Mouse (Mus musculus) hindbrain, embryonic 13.5 days (tissue): ENCODE data around the gene Hephl1. TPM values are rescaled to one million over a fixed set of nuclear protein-coding genes. Genes with fewer than 3 reads are reported as not detected.
A peak's percentile ranks its signal among the peaks of the same experiment; 100 is the strongest.

ENCODE experiments used
- ATAC-seq: fragments of 200-750 bp; cut with Nextera tagmentation; 2 replicates; pipeline ENCODE4 v1.8.0; 2017; ENCODE audit warnings: moderate TSS enrichment; ENCODE audit not compliant: low FRiP score
- H3K27ac ChIP-seq: fragments of 300-500 bp; sonication (generic); 2 replicates; pipeline ENCODE4 v1.5.1; 2015; ENCODE audit warnings: inconsistent platforms, mild to moderate bottlenecking, moderate library complexity
- H3K27me3 ChIP-seq: fragments of 300-500 bp; sonication (generic); 2 replicates; pipeline ENCODE4 v1.6.1; 2015; ENCODE audit warnings: mild to moderate bottlenecking, inconsistent platforms
- H3K36me3 ChIP-seq: fragments of 300-500 bp; sonication (generic); 2 replicates; pipeline ENCODE4 v1.6.1; 2015; ENCODE audit warnings: mild to moderate bottlenecking, inconsistent platforms
- H3K4me1 ChIP-seq: fragments of 300-500 bp; sonication (generic); replicated peaks from 2 replicates; pipeline ENCODE4 v1.6.1; 2015; ENCODE audit warnings: inconsistent platforms
- H3K4me2 ChIP-seq: fragments of 300-500 bp; sonication (generic); 2 replicates; pipeline ENCODE4 v1.6.1; 2015; ENCODE audit warnings: inconsistent platforms, mild to moderate bottlenecking, moderate library complexity
- H3K4me3 ChIP-seq: fragments of 300-500 bp; sonication (generic); 2 replicates; pipeline ENCODE4 v1.5.1; 2015; ENCODE audit warnings: mild to moderate bottlenecking, inconsistent platforms
- H3K9ac ChIP-seq: fragments of 300-500 bp; sonication (generic); 2 replicates; pipeline ENCODE4 v1.6.1; 2015; ENCODE audit warnings: mild to moderate bottlenecking, inconsistent platforms
- H3K9me3 ChIP-seq: fragments of 300-500 bp; sonication (generic); 2 replicates; pipeline ENCODE4 v1.6.1; 2016; ENCODE audit warnings: inconsistent platforms
- WGBS: fragments of 180-500 bp; shearing (Covaris S2); methylation state at CpG from one replicate; pipeline ENCODE4 v1.1.7; 2015; 5-methylcytosine and 5-hydroxymethylcytosine counted together
- polyA plus RNA-seq: library from polyadenylated mRNA; unstranded; fragments of >200 nt; fragmentation: Nextera tagmentation; extraction: Ambion mirVana; gene quantifications from 2 replicates; pipeline ENCODE4 v1.2.1, GENCODE M21; 2015

Hephl1 gene
- polyA plus RNA-seq, 1 experiment from 2014 or later = not detected

GRCm38 (mm10) chr9:15030771-15031170, 81.1 kb downstream of the Hephl1 start:
- peaks cover 15% of the 10 kb centered on the region; the same call in 1 of the 2 replicates for H3K4me1 ChIP-seq
- H3K27me3 ChIP-seq = no peaks in the 10 kb centered on the region
- ATAC-seq = no peak
- no peak overlapping the region for H3K9ac ChIP-seq
- H3K4me3 ChIP-seq = no peak overlapping the region
- H3K36me3 ChIP-seq = peaks cover 23% of the 10 kb centered on the region
- no peak overlapping the region for H3K4me2 ChIP-seq
- H3K27ac ChIP-seq = no peak overlapping the region
- no peaks in the 10 kb centered on the region for H3K9me3 ChIP-seq
- 79% methylated on average over 8 of the region's 8 CpGs for WGBS

- no peak for ATAC-seq
- Histone ChIP-seq H3K4me2 (no peak overlapping the region), H3K27me3 (no peaks in the 10 kb centered on the region), H3K36me3 (peaks cover 23% of the 10 kb centered on the region), H3K4me1 (peaks cover 9% of the 10 kb centered on the region; the same call in 1 of the 2 replicates), H3K9ac (no peak overlapping the region), H3K9me3 (no peaks in the 10 kb centered on the region), H3K27ac (no peak overlapping the region), H3K4me3 (no peak overlapping the region)
- WGBS = 61% methylated on average over 5 of the region's 5 CpGs
Measured at GRCm38 (mm10) chr9:15029025-15029727, 82.7 kb downstream of the Hephl1 start.

GRCm38 (mm10) chr9:15027725-15028124, 84.2 kb downstream of the Hephl1 start:
- Histone ChIP-seq H3K36me3 (peaks cover 21% of the 10 kb centered on the region), H3K4me3 (no peak overlapping the region), H3K4me2 (no peak overlapping the region), H3K9me3 (no peaks in the 10 kb centered on the region), H3K4me1 (peaks cover 5% of the 10 kb centered on the region; the same call in 1 of the 2 replicates), H3K27ac (no peak overlapping the region), H3K27me3 (no peaks in the 10 kb centered on the region), H3K9ac (no peak overlapping the region)
- 72% methylated on average over 3 of the region's 3 CpGs for WGBS
- no peak for ATAC-seq

- no peak for ATAC-seq
- Histone ChIP-seq H3K4me2 (no peak overlapping the region), H3K9ac (no peak overlapping the region), H3K27me3 (no peaks in the 10 kb centered on the region), H3K4me1 (no peaks in the 10 kb centered on the region), H3K27ac (no peak overlapping the region), H3K9me3 (no peaks in the 10 kb centered on the region), H3K4me3 (no peak overlapping the region), H3K36me3 (peaks cover 46% of the 10 kb centered on the region)
- WGBS = 100% methylated on average over 1 of the region's 1 CpGs
Measured at GRCm38 (mm10) chr9:15023049-15023448, 88.9 kb downstream of the Hephl1 start.

- peaks cover 46% of the 10 kb centered on the region for H3K36me3 ChIP-seq
- H3K27me3 ChIP-seq = no peaks in the 10 kb centered on the region
- H3K9ac ChIP-seq = no peak overlapping the region
- no peak overlapping the region for H3K27ac ChIP-seq
- H3K4me3 ChIP-seq = no peak overlapping the region
- WGBS = 82% methylated on average over 9 of the region's 9 CpGs
- ATAC-seq = no peak
- no peaks in the 10 kb centered on the region for H3K4me1 ChIP-seq
- H3K9me3 ChIP-seq = no peaks in the 10 kb centered on the region
- H3K4me2 ChIP-seq = no peak overlapping the region
Measured at GRCm38 (mm10) chr9:15021156-15021555, 90.8 kb downstream of the Hephl1 start.

- Histone ChIP-seq H3K4me1 (no peaks in the 10 kb centered on the region), H3K27ac (no peak overlapping the region), H3K4me2 (no peak overlapping the region), H3K4me3 (no peak overlapping the region), H3K27me3 (no peaks in the 10 kb centered on the region), H3K36me3 (peaks cover 44% of the 10 kb centered on the region), H3K9ac (no peak overlapping the region), H3K9me3 (no peaks in the 10 kb centered on the region)
- no peak for ATAC-seq
- WGBS = 95% methylated on average over 5 of the region's 5 CpGs
Measured at GRCm38 (mm10) chr9:15020561-15021080, 91.3 kb downstream of the Hephl1 start.

- WGBS = 89% methylated on average over 5 of the region's 5 CpGs
- no peak for ATAC-seq
- H3K27ac ChIP-seq = no peak overlapping the region
Measured at GRCm38 (mm10) chr9:15018756-15019131, 93.2 kb downstream of the Hephl1 start.

GRCm38 (mm10) chr9:15017791-15018755, 93.8 kb downstream of the Hephl1 start:
- Histone ChIP-seq H3K4me3 (no peak overlapping the region), H3K9ac (no peak overlapping the region), H3K27me3 (no peaks in the 10 kb centered on the region), H3K36me3 (peaks cover 44% of the 10 kb centered on the region), H3K27ac (no peak overlapping the region), H3K4me2 (no peak overlapping the region), H3K4me1 (0 out of 2 replicates have a peak, but pooled peaks cover 3% of the 10 kb centered on the region), H3K9me3 (no peaks in the 10 kb centered on the region)
- 93% methylated on average over 18 of the region's 18 CpGs for WGBS
- no peak for ATAC-seq

More at GRCm38 (mm10) chr9:15018756-15019131, 93.2 kb downstream of the Hephl1 start:
- H3K9ac ChIP-seq = no peak overlapping the region
- 0 out of 2 replicates have a peak, but pooled peaks cover 2% of the 10 kb centered on the region for H3K4me1 ChIP-seq
- H3K36me3 ChIP-seq = peaks cover 44% of the 10 kb centered on the region
- H3K4me3 ChIP-seq = no peak overlapping the region
- no peaks in the 10 kb centered on the region for H3K9me3 ChIP-seq
- no peak overlapping the region for H3K4me2 ChIP-seq
- H3K27me3 ChIP-seq = no peaks in the 10 kb centered on the region

- H3K9me3 ChIP-seq = no peaks in the 10 kb centered on the region
- no peak overlapping the region for H3K9ac ChIP-seq
- 56% methylated on average over 7 of the region's 7 CpGs for WGBS
- H3K4me2 ChIP-seq = no peak overlapping the region
- no peak overlapping the region for H3K4me3 ChIP-seq
- ATAC-seq = peak; percentile 66
- H3K27me3 ChIP-seq = no peaks in the 10 kb centered on the region
- no peak overlapping the region for H3K27ac ChIP-seq
- 0 out of 2 replicates have a peak, but pooled peaks cover 3% of the 10 kb centered on the region for H3K4me1 ChIP-seq
- H3K36me3 ChIP-seq = peaks cover 41% of the 10 kb centered on the region
Measured at GRCm38 (mm10) chr9:15015223-15015956, 96.5 kb downstream of the Hephl1 start.

- Histone ChIP-seq H3K4me1 (peaks cover 24% of the 10 kb centered on the region), H3K4me3 (no peak overlapping the region), H3K9me3 (no peaks in the 10 kb centered on the region), H3K9ac (no peak overlapping the region), H3K36me3 (peaks cover 65% of the 10 kb centered on the region), H3K4me2 (no peak overlapping the region), H3K27ac (no peak overlapping the region), H3K27me3 (no peaks in the 10 kb centered on the region)
- ATAC-seq = no peak
- WGBS = 67% methylated on average over 14 of the region's 14 CpGs
Measured at GRCm38 (mm10) chr9:15007566-15007965, 104.3 kb downstream of the Hephl1 start.

GRCm38 (mm10) chr9:15004298-15004685, 107.6 kb downstream of the Hephl1 start:
- H3K4me1 ChIP-seq = peaks cover 20% of the 10 kb centered on the region

More at GRCm38 (mm10) chr9:15004298-15004685, 107.6 kb downstream of the Hephl1 start:
- Histone ChIP-seq H3K9me3 (no peaks in the 10 kb centered on the region), H3K27me3 (no peaks in the 10 kb centered on the region), H3K9ac (no peak overlapping the region), H3K27ac (no peak overlapping the region), H3K36me3 (peaks cover 59% of the 10 kb centered on the region), H3K4me2 (no peak overlapping the region), H3K4me3 (no peak overlapping the region)
- no peak for ATAC-seq
- WGBS = 29% methylated on average over 9 of the region's 9 CpGs
